Comparison of ENCODE assay signal across 8 mouse cellular contexts in the genomic region with DNA sequence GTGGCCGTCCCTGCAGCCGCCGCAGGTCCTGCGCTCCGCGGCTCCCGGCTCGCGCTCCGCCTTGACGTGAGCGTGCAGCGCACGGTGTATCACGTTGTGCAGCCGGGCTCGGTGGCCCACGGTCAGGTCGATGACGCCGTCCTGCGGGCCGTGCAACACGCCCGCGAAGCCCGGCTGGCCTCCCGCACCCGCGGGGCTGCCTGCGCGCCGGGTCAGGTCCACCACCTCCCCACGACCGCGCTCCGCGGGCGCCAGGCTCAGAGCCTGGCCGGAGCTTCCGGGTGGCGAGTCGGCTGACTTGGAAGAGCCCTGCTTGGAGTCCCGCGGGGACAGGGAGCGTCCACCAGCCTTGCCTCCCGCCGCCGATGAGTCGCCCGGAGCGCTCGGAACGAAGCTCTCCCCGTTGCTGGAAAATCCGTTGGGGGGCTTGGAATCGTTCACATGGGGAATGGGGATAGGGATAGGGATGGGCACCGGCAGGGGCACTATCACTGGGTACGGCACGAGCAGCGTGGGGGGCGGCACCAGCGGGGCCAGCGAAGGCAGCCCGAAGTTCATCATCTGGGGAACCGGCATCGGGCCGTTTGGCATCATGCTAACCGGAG.
DNase-seq lines count a peak whose midpoint lies in the region; ATAC-seq lines count a peak whose summit lies in the region.

No protein-coding gene starts in this region.

- peak overlapping the region; percentile 96 for H3K4me2 ChIP-seq in lung, embryonic 16.5 days (ENCODE audit: low read depth, low read length)
- H3K4me2 ChIP-seq in hindbrain, embryonic 15.5 days, result peak overlapping the region; percentile 82
- H3K4me2 ChIP-seq in midbrain, embryonic 11.5 days, result peak overlapping the region; percentile 98

- no peaks in the 10 kb centered on the region for H3K9me3 ChIP-seq in lung, embryonic 16.5 days (ENCODE audit: control insufficient read depth, low read length)
- no peaks in the 10 kb centered on the region for H3K9me3 ChIP-seq in forebrain, embryonic 10.5 days
- no peaks in the 10 kb centered on the region for H3K9me3 ChIP-seq in hindbrain, embryonic 15.5 days
- no peaks in the 10 kb centered on the region for H3K9me3 ChIP-seq in midbrain, embryonic 11.5 days (ENCODE audit: control insufficient read depth, low read length)

- no peaks in the 10 kb centered on the region for H3K36me3 ChIP-seq in lung, embryonic 16.5 days (ENCODE audit: control insufficient read depth, insufficient read depth, low read length)
- H3K36me3 ChIP-seq in forebrain, embryonic 10.5 days (replicated peaks), result peaks cover 14% of the 10 kb centered on the region; the same call in 1 of the 2 replicates
- H3K36me3 ChIP-seq in hindbrain, embryonic 15.5 days, result 0 out of 2 replicates have a peak, but pooled peaks cover 4% of the 10 kb centered on the region
- no peaks in the 10 kb centered on the region for H3K36me3 ChIP-seq in midbrain, embryonic 11.5 days (ENCODE audit: control insufficient read depth, insufficient read depth, low read length)

- H3K27ac ChIP-seq in lung, embryonic 16.5 days (ENCODE audit: low read length), result no peak overlapping the region
- peak overlapping the region; percentile 64 for H3K27ac ChIP-seq in forebrain, embryonic 10.5 days
- no peak overlapping the region for H3K27ac ChIP-seq in hindbrain, embryonic 15.5 days (replicated peaks)
- H3K27ac ChIP-seq in midbrain, embryonic 11.5 days (ENCODE audit: low read depth, low read length), result no peak overlapping the region

- WGBS in lung, embryonic 16.5 days, result under 1% methylated on average over 64 of the region's 69 CpGs
- WGBS in forebrain, embryonic 10.5 days, result under 1% methylated on average over 69 of the region's 69 CpGs
- WGBS in hindbrain, embryonic 15.5 days, result 1% methylated on average over 58 of the region's 69 CpGs
- under 1% methylated on average over 63 of the region's 69 CpGs for WGBS in midbrain, embryonic 11.5 days

- H3K27me3 ChIP-seq in lung, embryonic 16.5 days (ENCODE audit: control insufficient read depth, insufficient read depth, low read depth, low read length), result peaks cover 40% of the 10 kb centered on the region
- peaks cover 85% of the 10 kb centered on the region for H3K27me3 ChIP-seq in forebrain, embryonic 10.5 days (ENCODE audit: poor library complexity, severe bottlenecking)
- H3K27me3 ChIP-seq in hindbrain, embryonic 15.5 days, result no peaks in the 10 kb centered on the region
- H3K27me3 ChIP-seq in midbrain, embryonic 11.5 days (ENCODE audit: control insufficient read depth, insufficient read depth, low read length), result peaks cover 30% of the 10 kb centered on the region

- peak overlapping the region; percentile 59 for H3K9ac ChIP-seq in lung, embryonic 16.5 days (ENCODE audit: low read length)
- H3K9ac ChIP-seq in hindbrain, embryonic 15.5 days, result peak overlapping the region; percentile 50
- H3K9ac ChIP-seq in midbrain, embryonic 11.5 days (ENCODE audit: low read length), result peak overlapping the region; percentile 58

- peak; percentile 28; the same call in 1 of the 2 replicates for ATAC-seq in lung, embryonic 16.5 days (ENCODE audit: low read depth)
- peak; percentile 75 for ATAC-seq in hindbrain, embryonic 15.5 days (ENCODE audit: low FRiP score, low read depth)
- ATAC-seq in midbrain, embryonic 11.5 days (ENCODE audit: low FRiP score), result peak; percentile 76
- ATAC-seq in inflammation-experienced regulatory T-cells, adult 6 months, result no peak

- H3K4me3 ChIP-seq in lung, embryonic 16.5 days (ENCODE audit: low read length), result peak overlapping the region; percentile 61
- peak overlapping the region; percentile 68 for H3K4me3 ChIP-seq in forebrain, embryonic 10.5 days
- H3K4me3 ChIP-seq in hindbrain, embryonic 15.5 days, result peak overlapping the region; percentile 45
- peak overlapping the region; percentile 48 for H3K4me3 ChIP-seq in midbrain, embryonic 11.5 days (ENCODE audit: low read depth, low read length)

- H3K4me1 ChIP-seq in lung, embryonic 16.5 days (replicated peaks; ENCODE audit: control insufficient read depth, insufficient read depth, low read length), result peaks cover 16% of the 10 kb centered on the region
- peaks cover 22% of the 10 kb centered on the region for H3K4me1 ChIP-seq in forebrain, embryonic 10.5 days
- peaks cover 22% of the 10 kb centered on the region for H3K4me1 ChIP-seq in hindbrain, embryonic 15.5 days (replicated peaks)
- H3K4me1 ChIP-seq in midbrain, embryonic 11.5 days (ENCODE audit: control insufficient read depth, insufficient read depth, low read length), result peaks cover 10% of the 10 kb centered on the region

- DNase-seq in lung, adult 18-20 months, result no peak
- DNase-seq in cerebellum, adult 11 months, result peak; percentile 61
- peak; percentile 53 for DNase-seq in forebrain, embryonic 10.5 days (ENCODE audit: extremely low spot score, low spot score)
- DNase-seq in midbrain, embryonic 11.5 days (ENCODE audit: low spot score, missing footprints), result peak; percentile 95
- DNase-seq in thymus, postnatal 0 days (ENCODE audit: low spot score), result no peak

Comparison
In these comparisons a context has a peak if more than half of its experiments do, and no peak if none do; other contexts are left out.
1. DNase-seq: peak in cerebellum, adult 11 months (single experiment), forebrain, embryonic 10.5 days (single experiment) and midbrain, embryonic 11.5 days (single experiment); none in lung, adult 18-20 months (0 of 2) and thymus, postnatal 0 days (single experiment).
2. Peak in every context shown above with its lines, with median percentiles within 50 percentile points of each other: H3K4me2 ChIP-seq, H3K4me3 ChIP-seq and H3K9ac ChIP-seq.